Mouse (Mus musculus) cerebellum, adult 2 months (tissue): ENCODE measurements around the gene Lin28b.

Experiments used
- CTCF ChIP-seq: fragments of 200-500 bp; IDR thresholded peaks from 2 replicates; pipeline ENCODE4 v1.5.1; 2011; ENCODE audit warnings: low read depth, mild to moderate bottlenecking, control low read depth, low read length, moderate library complexity, borderline replicate concordance; ENCODE audit not compliant: insufficient read depth
- POLR2A ChIP-seq: fragments of 200-500 bp; IDR thresholded peaks from 2 replicates; pipeline ENCODE4 v1.6.1; 2011; ENCODE audit warnings: low read length, control low read depth, borderline replicate concordance; ENCODE audit not compliant: insufficient read depth

DNA sequence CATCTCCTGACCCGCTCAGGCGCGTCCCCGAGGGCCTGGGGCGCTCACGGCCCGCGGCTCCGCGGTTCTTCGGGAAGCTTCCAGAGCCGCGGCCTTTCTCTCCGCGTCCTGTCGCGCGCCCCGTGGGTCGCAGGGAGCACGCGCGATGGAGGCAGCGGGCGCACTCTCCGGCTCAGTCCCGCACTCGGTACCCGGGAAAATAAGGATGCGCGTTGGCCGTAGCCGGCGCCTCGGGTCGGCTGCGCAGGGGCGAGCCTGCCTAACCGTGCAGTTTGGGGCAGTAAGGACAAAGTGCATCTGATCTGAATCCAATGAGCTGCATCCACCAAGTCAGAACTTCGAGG, 380 bp upstream of the Lin28b start:
- TF ChIP-seq CTCF (no peak), POLR2A (no peak)
